Mouse (Mus musculus): ENCODE measurements around the gene Shf.

DNA sequence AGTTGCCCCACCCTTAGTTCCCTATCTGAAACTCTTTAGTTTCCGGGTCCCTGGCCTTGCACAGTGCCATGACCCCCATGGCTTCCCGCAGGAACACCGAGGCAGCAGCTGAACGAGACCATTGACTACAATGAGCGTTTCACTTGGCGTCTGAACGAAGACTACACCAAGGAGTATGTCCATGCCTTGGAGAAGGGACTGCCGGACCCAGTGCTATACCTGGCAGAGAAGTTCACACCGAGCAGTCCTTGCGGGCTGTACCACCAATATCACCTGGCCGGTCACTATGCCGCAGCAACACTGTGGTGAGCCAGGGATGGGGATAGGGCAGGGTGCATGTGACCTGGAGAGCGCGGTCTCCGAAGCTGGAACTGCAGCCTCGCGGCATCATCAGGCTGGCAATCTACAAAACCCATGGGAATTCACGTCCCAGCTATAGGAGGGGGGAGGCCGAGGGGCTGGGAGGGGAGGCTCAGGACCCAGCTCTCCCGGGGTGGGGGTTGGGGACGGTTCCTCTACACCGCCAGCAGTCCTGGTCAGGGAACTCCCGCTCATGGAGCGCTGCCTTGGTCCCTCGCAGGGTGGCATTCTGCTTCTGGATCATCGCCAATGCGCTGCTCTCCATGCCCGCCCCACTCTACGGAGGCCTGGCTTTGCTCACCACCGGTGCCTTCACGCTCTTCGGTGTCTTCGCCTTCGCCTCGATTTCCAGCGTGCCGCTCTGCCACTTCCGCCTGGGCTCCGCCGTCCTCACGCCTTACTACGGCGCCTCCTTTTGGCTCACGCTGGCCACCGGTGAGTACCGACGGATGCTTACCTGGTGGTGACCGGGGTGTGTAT lies 67.7 kb downstream of the Shf start:
- TF ChIP-seq CTCF (IDR thresholded peaks at IDR 0.05; ENCODE audit: control insufficient read depth, insufficient read depth, low read length) (no peak), POLR2A (IDR thresholded peaks at IDR 0.05; ENCODE audit: borderline replicate concordance, control insufficient read depth, low read depth, low read length) (no peak; the same call in 1 of the 2 replicates)

Data from bone marrow, adult 2 months (tissue).